Mouse (Mus musculus) lung, embryonic 16.5 days (tissue): ENCODE results near the gene Zfp493. TPM values are rescaled to one million over a fixed set of nuclear protein-coding genes. Genes with fewer than 3 reads are reported as not detected.
"Not testable (repeated sequence)": the region's sequence is repeated elsewhere in the genome, so short reads cannot be mapped to it uniquely, and the experiment has no call there.

Source experiments
- ATAC-seq: fragments of 200-750 bp; cut with Nextera tagmentation; 2 replicates; pipeline ENCODE4 v1.8.0; 2017; ENCODE audit warnings: low read depth, mild to moderate bottlenecking, moderate library complexity
- H3K27ac ChIP-seq: fragments of 300-500 bp; sonication (generic); 2 replicates; pipeline ENCODE4 v1.5.1; 2014; ENCODE audit warnings: mild to moderate bottlenecking, control low read depth, low read length
- H3K27me3 ChIP-seq: fragments of 300-500 bp; sonication (generic); 2 replicates; pipeline ENCODE4 v1.6.1; 2014; ENCODE audit warnings: low read depth, low read length, mixed read lengths; ENCODE audit not compliant: control insufficient read depth, insufficient read depth
- H3K36me3 ChIP-seq: fragments of 300-500 bp; sonication (generic); 2 replicates; pipeline ENCODE4 v1.6.1; 2014; ENCODE audit warnings: low read length; ENCODE audit not compliant: control insufficient read depth, insufficient read depth
- H3K4me1 ChIP-seq: fragments of 300-500 bp; sonication (generic); replicated peaks from 2 replicates; pipeline ENCODE4 v1.6.1; 2014; ENCODE audit warnings: low read length, mixed read lengths; ENCODE audit not compliant: control insufficient read depth, insufficient read depth
- H3K4me2 ChIP-seq: fragments of 300-500 bp; sonication (generic); 2 replicates; pipeline ENCODE4 v1.6.1; 2014; ENCODE audit warnings: low read depth, low read length, control low read depth
- H3K4me3 ChIP-seq: fragments of 300-500 bp; sonication (generic); 2 replicates; pipeline ENCODE4 v1.5.1; 2014; ENCODE audit warnings: mild to moderate bottlenecking, low read length, control low read depth
- H3K9ac ChIP-seq: fragments of 300-500 bp; sonication (generic); 2 replicates; pipeline ENCODE4 v1.6.1; 2014; ENCODE audit warnings: low read length, control low read depth
- H3K9me3 ChIP-seq: fragments of 300-500 bp; sonication (generic); 2 replicates; pipeline ENCODE4 v1.6.1; 2016; ENCODE audit warnings: low read length; ENCODE audit not compliant: control insufficient read depth
- WGBS: fragments of 180-500 bp; shearing (Covaris S2); extraction: QIAGEN DNeasy Blood & Tissue Kit; methylation state at CpG from one replicate; pipeline ENCODE4 v1.1.7; 2014; 5-methylcytosine and 5-hydroxymethylcytosine counted together
- polyA plus RNA-seq: library from polyadenylated mRNA; unstranded; fragments of >200 nt; fragmentation: Nextera tagmentation; extraction: Ambion mirVana; gene quantifications from 2 replicates; pipeline ENCODE4 v1.2.1, GENCODE M21; 2015

Gene Zfp493
- polyA plus RNA-seq, 1 experiment from 2014 or later = 2.2 TPM

DNA sequence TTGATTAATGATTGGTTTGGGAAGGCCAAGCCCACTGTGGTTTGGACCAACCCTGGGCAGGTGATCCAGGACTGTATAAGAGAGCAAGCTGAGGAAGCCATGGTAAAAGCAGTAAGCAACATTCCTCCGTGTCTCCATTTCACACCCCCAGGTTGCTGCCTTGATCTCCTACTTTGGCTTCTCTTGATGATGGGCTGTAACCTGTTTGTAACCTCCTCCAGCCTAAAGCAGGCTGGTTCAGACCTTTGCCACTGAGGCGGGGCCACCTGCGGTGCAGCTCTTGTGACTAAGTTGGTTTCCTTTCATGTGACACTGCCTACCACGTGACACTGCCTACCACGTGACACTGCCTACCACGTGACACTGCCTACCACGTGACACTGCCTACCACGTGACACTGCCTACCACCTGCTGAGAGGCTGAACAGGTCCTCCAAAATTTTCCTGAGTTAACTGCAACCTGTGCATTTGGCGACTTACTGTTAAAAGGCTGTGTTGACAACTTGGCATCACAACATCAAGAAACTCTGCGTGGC lies 12.5 kb downstream of the Zfp493 start:
- H3K36me3 ChIP-seq = 0 out of 2 replicates have a peak, but pooled peaks cover 4% of the 10 kb centered on the region
- no peaks in the 10 kb centered on the region for H3K4me1 ChIP-seq
- H3K9ac ChIP-seq = no peak overlapping the region
- ATAC-seq = no peak
- no peaks in the 10 kb centered on the region for H3K27me3 ChIP-seq
- WGBS = 88% methylated on average over 10 of the region's 10 CpGs
- H3K4me2 ChIP-seq = no peak overlapping the region
- H3K9me3 ChIP-seq = 0 out of 2 replicates have a peak, but pooled peaks cover 4% of the 10 kb centered on the region
- H3K4me3 ChIP-seq = no peak overlapping the region
- H3K27ac ChIP-seq = no peak overlapping the region

GRCm38 (mm10) chr13:67798618-67799017 lies 19.1 kb downstream of the Zfp493 start:
- no peaks in the 10 kb centered on the region for H3K27me3 ChIP-seq
- no peaks in the 10 kb centered on the region for H3K4me1 ChIP-seq
- no peak overlapping the region for H3K4me2 ChIP-seq
- WGBS = 87% methylated on average over 3 of the region's 3 CpGs
- H3K36me3 ChIP-seq = no peaks in the 10 kb centered on the region
- H3K4me3 ChIP-seq = no peak overlapping the region
- no peak overlapping the region for H3K27ac ChIP-seq
- no peak for ATAC-seq
- no peaks in the 10 kb centered on the region for H3K9me3 ChIP-seq
- H3K9ac ChIP-seq = no peak overlapping the region

DNA sequence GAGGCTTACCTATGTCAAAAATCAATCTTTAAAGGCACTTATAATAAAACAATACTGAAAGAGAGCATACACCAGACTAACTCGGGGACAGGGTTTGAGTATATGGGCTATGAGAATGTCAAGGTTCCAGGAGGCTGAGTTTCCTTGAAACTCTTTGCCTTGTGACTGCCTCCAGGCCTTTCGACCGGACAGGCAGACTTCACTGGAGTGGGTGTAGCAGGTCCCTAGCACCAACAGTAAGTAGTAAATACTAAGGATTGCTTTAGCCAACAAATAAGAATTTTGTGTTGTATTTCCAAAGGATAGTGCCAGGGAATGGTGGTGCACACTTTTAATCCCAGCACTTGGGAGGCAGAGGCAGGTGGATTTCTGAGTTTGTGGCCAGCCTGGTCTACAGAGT lies 19.7 kb downstream of the Zfp493 start:
- H3K9me3 ChIP-seq, ATAC-seq: not testable (repeated sequence)

GRCm38 (mm10) chr13:67811651-67812210 lies 32.2 kb downstream of the Zfp493 start:
- Histone ChIP-seq H3K4me1 (no peaks in the 10 kb centered on the region), H3K4me3 (no peak overlapping the region), H3K27ac (no peak overlapping the region), H3K9me3 (no peaks in the 10 kb centered on the region; the same call in 1 of the 2 replicates), H3K4me2 (no peak overlapping the region), H3K27me3 (no peaks in the 10 kb centered on the region), H3K36me3 (no peaks in the 10 kb centered on the region), H3K9ac (no peak overlapping the region)
- 39% methylated on average over 1 of the region's 1 CpGs for WGBS
- ATAC-seq = no peak

More for the DNA sequence above, 19.7 kb downstream of the Zfp493 start:
- not testable (repeated sequence) for H3K36me3 ChIP-seq, H3K4me1 ChIP-seq, H3K4me2 ChIP-seq, H3K27me3 ChIP-seq, H3K27ac ChIP-seq, H3K4me3 ChIP-seq, H3K9ac ChIP-seq
- 85% methylated on average over 3 of the region's 3 CpGs for WGBS

DNA sequence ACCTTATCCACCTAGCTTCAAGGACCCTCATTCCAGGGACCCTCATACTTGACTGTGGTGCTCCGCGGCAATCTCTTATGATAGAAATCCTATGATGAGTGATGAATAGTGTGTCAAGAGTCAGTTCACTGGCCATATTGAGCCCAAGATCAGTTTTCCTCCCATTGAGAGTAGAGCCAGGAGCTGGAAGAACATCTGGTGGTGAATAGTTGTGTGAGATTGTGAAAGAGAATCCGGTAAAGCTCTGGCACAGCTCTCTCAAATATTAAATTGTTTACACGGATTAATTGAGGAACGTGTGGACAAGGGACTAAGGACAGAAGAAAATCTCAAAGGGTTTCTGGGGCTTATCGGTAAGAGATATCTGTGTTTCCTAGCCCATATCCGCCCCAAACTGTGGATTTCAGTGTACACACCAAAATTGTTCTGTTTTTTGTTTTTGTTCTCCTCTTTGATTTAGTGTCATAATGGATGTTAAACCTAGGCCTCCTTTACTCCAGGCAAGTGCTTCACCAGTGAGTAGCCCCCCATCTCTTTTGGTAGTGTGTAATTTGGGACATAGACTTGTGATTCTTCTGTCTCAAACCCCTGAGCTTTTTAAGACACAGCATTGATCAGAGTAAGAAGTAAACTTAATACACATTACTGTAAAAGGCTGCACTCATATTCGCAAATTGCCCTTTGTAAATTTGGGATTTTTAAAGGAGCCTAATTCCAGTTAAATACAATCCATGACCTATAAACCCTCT lies 33.6 kb downstream of the Zfp493 start:
- Histone ChIP-seq H3K4me1 (no peaks in the 10 kb centered on the region), H3K9me3 (no peaks in the 10 kb centered on the region; the same call in 1 of the 2 replicates), H3K27me3 (no peaks in the 10 kb centered on the region), H3K9ac (no peak overlapping the region), H3K4me3 (peak overlapping the region; percentile 79), H3K27ac (no peak overlapping the region), H3K4me2 (no peak overlapping the region), H3K36me3 (no peaks in the 10 kb centered on the region)
- ATAC-seq = peak; percentile 20; the same call in 1 of the 2 replicates
- WGBS = 76% methylated on average over 8 of the region's 8 CpGs

DNA sequence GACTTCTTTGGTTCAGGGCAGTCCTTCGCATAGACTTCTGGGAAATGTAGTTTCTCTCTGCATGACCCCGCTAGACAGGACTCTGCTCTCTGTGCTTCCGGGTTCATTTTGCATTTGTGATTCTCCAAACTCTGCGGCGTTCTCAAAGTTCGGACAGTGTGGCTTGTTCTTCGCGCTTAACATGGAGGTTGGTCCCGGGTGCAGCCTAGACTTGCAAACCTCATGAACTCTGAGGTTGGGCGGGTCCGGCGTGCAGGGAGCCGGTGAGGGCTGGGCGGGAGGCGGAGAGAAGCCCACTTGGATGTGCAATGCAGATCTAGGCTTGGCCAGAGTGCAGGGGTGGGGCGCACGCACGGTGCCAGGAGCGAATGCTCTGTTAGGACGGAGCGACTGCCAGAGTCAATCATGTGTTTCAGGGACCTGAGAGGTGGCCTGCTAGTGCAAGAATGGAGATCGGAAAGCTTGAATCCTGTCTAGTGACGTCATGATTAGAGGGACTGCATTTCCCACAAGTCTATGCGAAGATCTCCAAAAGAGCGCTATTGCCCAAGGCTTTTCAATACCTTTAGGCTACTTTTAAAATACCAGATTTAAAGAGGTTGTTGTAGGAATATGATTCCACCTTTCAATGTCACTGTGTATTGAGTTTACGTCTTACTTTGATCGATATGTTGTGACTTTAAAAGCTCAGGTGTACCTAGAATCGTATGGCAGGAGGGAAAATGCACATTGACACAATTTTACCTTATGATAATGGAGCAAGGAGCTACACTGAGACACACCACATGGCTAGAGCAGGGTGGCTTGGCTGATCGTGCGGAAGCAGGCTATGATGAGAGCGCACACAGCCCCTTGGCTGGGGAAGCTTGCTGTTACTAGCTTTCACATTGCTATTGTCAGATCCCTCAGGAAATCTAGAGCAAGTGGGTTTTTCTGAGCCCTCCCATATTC lies 34.5 kb downstream of the Zfp493 start, which contains the start of gene Zfp273:
Gene Zfp273 (plus strand): TSS at position 31 of the 951 bp plus-strand sequence.
- Histone ChIP-seq H3K9me3 (no peaks in the 10 kb centered on the region; the same call in 1 of the 2 replicates), H3K36me3 (peaks cover 2% of the 10 kb centered on the region; the same call in 1 of the 2 replicates), H3K4me3 (peak within 1 kb of the TSS; percentile 79), H3K27ac (peak within 1 kb of the TSS; percentile 90), H3K4me2 (peak within 1 kb of the TSS; percentile 88), H3K27me3 (no peaks in the 10 kb centered on the region), H3K4me1 (no peaks in the 10 kb centered on the region), H3K9ac (peak within 1 kb of the TSS; percentile 79)
- ATAC-seq = peak; percentile 97
- 3% methylated on average over 31 of the region's 31 CpGs for WGBS

DNA sequence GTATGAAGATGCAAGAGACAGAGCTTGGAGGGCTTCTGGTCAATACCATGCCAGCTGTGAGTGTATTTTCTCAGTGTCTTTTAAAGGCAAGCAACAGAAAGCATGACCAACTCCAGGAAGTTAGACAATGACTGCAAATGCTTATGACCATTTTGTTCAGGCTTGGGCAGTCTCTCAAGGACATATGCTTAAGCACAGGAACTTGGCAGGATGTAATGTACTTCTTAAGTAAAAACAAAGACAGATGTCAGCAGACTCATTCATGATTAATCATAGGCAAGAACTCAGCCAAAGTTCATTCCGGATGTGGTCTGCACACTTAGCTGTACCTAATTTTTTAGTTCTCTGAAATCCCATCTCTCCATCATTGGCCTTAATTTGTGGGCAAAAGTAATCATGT lies 39.1 kb downstream of the Zfp493 start:
- peaks cover 10% of the 10 kb centered on the region for H3K36me3 ChIP-seq
- H3K4me1 ChIP-seq = no peaks in the 10 kb centered on the region
- H3K4me3 ChIP-seq = no peak overlapping the region
- peak overlapping the region; percentile 52 for H3K27ac ChIP-seq
- H3K9me3 ChIP-seq = no peaks in the 10 kb centered on the region; the same call in 1 of the 2 replicates
- H3K9ac ChIP-seq = no peak overlapping the region
- no peaks in the 10 kb centered on the region for H3K27me3 ChIP-seq
- no peak for ATAC-seq
- H3K4me2 ChIP-seq = no peak overlapping the region
- whole genome bisulfite sequencing = 67% methylated on average over 1 of the region's 1 CpGs

- no peak within 1 kb of the TSS for H3K27ac ChIP-seq
- H3K36me3 ChIP-seq = peaks cover 7% of the 10 kb centered on the region
- 0 out of 2 replicates have a peak, but pooled peaks cover 3% of the 10 kb centered on the region for H3K9me3 ChIP-seq
- H3K4me1 ChIP-seq = no peaks in the 10 kb centered on the region
- ATAC-seq = peak; percentile 85
- 5% methylated on average over 14 of the region's 14 CpGs for WGBS
- H3K27me3 ChIP-seq = no peaks in the 10 kb centered on the region
- H3K4me3 ChIP-seq = peak within 1 kb of the TSS; percentile 70
- peak within 1 kb of the TSS; percentile 74 for H3K9ac ChIP-seq
- H3K4me2 ChIP-seq = peak within 1 kb of the TSS; percentile 72
These were observed 51.4 kb downstream of the Zfp493 start, which contains the start of gene Gm10037 for GRCm38 (mm10) chr13:67830911-67831336. Gm10037 (plus strand) TSS chr13:67831106.
